Mouse (Mus musculus) lung, postnatal 0 days (tissue): ENCODE results near the gene Ms4a14. TPM values are rescaled to one million over a fixed set of nuclear protein-coding genes. Genes with fewer than 3 reads are reported as not detected.
"Not testable (repeated sequence)": the region's sequence is repeated elsewhere in the genome, so short reads cannot be mapped to it uniquely, and the experiment has no call there.

ENCODE experiments used
- ATAC-seq: fragments of 200-750 bp; cut with Nextera tagmentation; 2 replicates; pipeline ENCODE4 v1.8.0; 2017; ENCODE audit warnings: moderate library complexity
- DNase-seq: peaks from one replicate; pipeline ENCODE4 v3.0.0-alpha.2; 2016; ENCODE audit warnings: low spot score
- H3K27ac ChIP-seq: fragments of 300-500 bp; sonication (generic); 2 replicates; pipeline ENCODE4 v1.5.1; 2014; ENCODE audit warnings: antibody characterized with exemption, mild to moderate bottlenecking, low read length, mixed read lengths
- H3K27me3 ChIP-seq: fragments of 300-500 bp; sonication (generic); replicated peaks from 2 replicates; pipeline ENCODE4 v1.6.1; 2014; ENCODE audit warnings: low read length, mixed read lengths; ENCODE audit not compliant: insufficient read depth
- H3K36me3 ChIP-seq: fragments of 300-500 bp; sonication (generic); 2 replicates; pipeline ENCODE4 v1.6.1; 2014; ENCODE audit warnings: low read length, mixed read lengths; ENCODE audit not compliant: insufficient read depth
- H3K4me1 ChIP-seq: fragments of 300-500 bp; sonication (generic); 2 replicates; pipeline ENCODE4 v1.6.1; 2014; ENCODE audit warnings: antibody characterized with exemption, low read depth, low read length, mixed read lengths; ENCODE audit not compliant: insufficient read depth
- H3K4me2 ChIP-seq: fragments of 300-500 bp; sonication (generic); replicated peaks from 2 replicates; pipeline ENCODE4 v1.6.1; 2014; ENCODE audit warnings: low read depth, mild to moderate bottlenecking, low read length, moderate library complexity, mixed read lengths
- H3K4me3 ChIP-seq: fragments of 300-500 bp; sonication (generic); 2 replicates; pipeline ENCODE4 v1.5.1; 2014; ENCODE audit warnings: low read depth, low read length
- H3K9ac ChIP-seq: fragments of 300-500 bp; sonication (generic); replicated peaks from 2 replicates; pipeline ENCODE4 v1.6.1; 2014; ENCODE audit warnings: low read depth, mild to moderate bottlenecking
- H3K9me3 ChIP-seq: fragments of 300-500 bp; sonication (generic); 2 replicates; pipeline ENCODE4 v1.6.1; 2016; ENCODE audit warnings: low read length, mixed read lengths
- CTCF ChIP-seq: IDR thresholded peaks from 2 replicates; pipeline ENCODE4 v1.5.1; 2016; ENCODE audit warnings: antibody characterized with exemption, mild to moderate bottlenecking
- EP300 ChIP-seq: IDR thresholded peaks from 2 replicates; pipeline ENCODE4 v1.6.1; 2016; ENCODE audit warnings: antibody characterized with exemption, mild to moderate bottlenecking, control low read depth
- WGBS: fragments of 180-500 bp; shearing (Covaris S2); extraction: QIAGEN DNeasy Blood & Tissue Kit; methylation state at CpG from one replicate; pipeline ENCODE4 v1.1.7; 2014; 5-methylcytosine and 5-hydroxymethylcytosine counted together
- polyA plus RNA-seq: library from polyadenylated mRNA; unstranded; fragments of >200 nt; fragmentation: Nextera tagmentation; extraction: Ambion mirVana; gene quantifications from 2 replicates; pipeline ENCODE4 v1.2.1, GENCODE M21; 2015

The Ms4a14 gene
- polyA plus RNA-seq, 1 experiment from 2014 or later = 0.07 TPM

DNA sequence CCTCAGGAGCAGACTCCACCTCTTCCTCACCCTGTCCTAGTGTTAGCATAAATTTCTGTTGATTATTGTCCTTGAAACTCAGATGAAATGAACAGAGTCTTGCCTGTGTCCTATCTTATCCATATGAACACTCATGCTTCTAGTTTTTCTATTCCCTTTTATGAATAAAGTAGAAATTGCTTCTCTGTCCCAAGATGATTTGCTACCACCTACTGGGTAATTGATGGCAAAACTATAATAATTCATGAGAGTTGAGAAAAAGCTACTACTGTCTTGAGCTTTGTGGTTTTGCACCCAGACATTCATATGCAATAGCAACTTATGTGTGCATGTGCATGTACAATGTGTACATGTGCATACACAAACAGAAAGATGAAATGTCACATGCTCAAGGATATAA, 29.7 kb upstream of the Ms4a14 start:
- Histone ChIP-seq H3K36me3 (no peaks in the 10 kb centered on the region), H3K4me3 (no peak overlapping the region), H3K9me3 (no peaks in the 10 kb centered on the region), H3K4me1 (no peaks in the 10 kb centered on the region), H3K4me2 (no peak overlapping the region), H3K27ac (no peak overlapping the region), H3K27me3 (no peaks in the 10 kb centered on the region), H3K9ac (no peak overlapping the region)
- ATAC-seq (no peak), DNase-seq (peak; percentile 6)
- 0 out of 2 replicates have a peak, but pooled peaks have one; percentile 10 for TF ChIP-seq CTCF
- no peak for TF ChIP-seq EP300

DNA sequence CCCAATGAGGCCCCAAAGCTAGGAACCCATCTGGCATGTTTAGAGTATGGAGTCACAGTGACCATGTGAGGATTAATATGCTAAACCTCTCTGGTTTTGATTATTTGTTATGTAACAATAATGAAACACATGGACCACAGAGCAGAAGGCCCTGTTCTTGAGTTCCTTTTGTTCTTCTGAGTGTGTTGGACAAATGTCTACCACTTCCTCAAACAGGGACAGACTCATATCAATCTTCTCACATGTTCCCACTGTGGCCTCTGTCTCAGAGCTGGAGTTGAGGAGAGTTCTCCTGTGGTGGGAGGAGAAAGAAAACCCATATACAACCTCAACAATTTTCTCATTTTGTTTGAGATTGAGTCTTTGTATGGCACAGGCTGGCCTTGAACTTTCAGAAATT, 28.9 kb upstream of the Ms4a14 start:
- ATAC-seq (no peak), DNase-seq (no peak)
- TF ChIP-seq EP300 (no peak), CTCF (no peak)
- H3K27ac ChIP-seq = no peak overlapping the region
- no peak overlapping the region for H3K4me2 ChIP-seq
- no peak overlapping the region for H3K4me3 ChIP-seq
- H3K27me3 ChIP-seq = no peaks in the 10 kb centered on the region
- H3K9ac ChIP-seq = no peak overlapping the region
- no peaks in the 10 kb centered on the region for H3K9me3 ChIP-seq
- H3K4me1 ChIP-seq = no peaks in the 10 kb centered on the region
- H3K36me3 ChIP-seq = no peaks in the 10 kb centered on the region

DNA sequence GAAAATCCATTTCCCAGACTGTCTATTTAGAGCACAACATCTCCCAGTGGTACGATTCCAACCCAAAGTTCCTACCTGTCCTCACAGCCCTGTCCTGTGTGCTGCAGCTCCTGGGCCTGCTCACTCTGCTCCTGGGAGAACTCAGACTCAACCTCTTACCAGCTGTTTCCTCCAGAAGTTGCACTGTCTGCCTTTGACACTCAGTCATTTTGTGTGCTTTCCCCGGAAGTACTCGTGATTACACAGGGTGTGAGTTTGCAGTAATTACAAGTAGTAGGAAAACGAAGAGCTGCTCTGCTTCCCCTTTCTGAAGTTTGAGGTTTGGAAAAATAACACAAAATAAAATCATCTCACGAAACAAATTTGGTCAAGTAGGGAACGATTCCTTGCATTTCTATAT, 21.7 kb upstream of the Ms4a14 start, which contains the start of gene Ms4a7:
Ms4a7 (minus strand) TSS at position 215 of the 400 bp plus-strand sequence.
- H3K4me3 ChIP-seq = no peak within 1 kb of the TSS
- H3K27ac ChIP-seq = no peak within 1 kb of the TSS
- no peaks in the 10 kb centered on the region for H3K4me1 ChIP-seq
- no peak for TF ChIP-seq CTCF
- TF ChIP-seq EP300 = no peak
- no peak within 1 kb of the TSS for H3K9ac ChIP-seq
- DNase-seq (peak; percentile 24), ATAC-seq (no peak)
- 68% methylated on average over 6 of the region's 6 CpGs for WGBS
- no peaks in the 10 kb centered on the region for H3K36me3 ChIP-seq
- no peak within 1 kb of the TSS for H3K4me2 ChIP-seq
- H3K27me3 ChIP-seq = no peaks in the 10 kb centered on the region
- H3K9me3 ChIP-seq = no peaks in the 10 kb centered on the region

- 57% methylated on average over 1 of the region's 1 CpGs for WGBS
- Histone ChIP-seq H3K36me3 (no peaks in the 10 kb centered on the region), H3K4me1 (no peaks in the 10 kb centered on the region), H3K9ac (no peak overlapping the region), H3K9me3 (no peaks in the 10 kb centered on the region), H3K4me2 (no peak overlapping the region), H3K4me3 (no peak overlapping the region), H3K27me3 (no peaks in the 10 kb centered on the region), H3K27ac (no peak overlapping the region)
- no peak for ATAC-seq
- peak; percentile 6 for DNase-seq
- TF ChIP-seq EP300 = no peak
- TF ChIP-seq CTCF = no peak
Observed at GRCm38 (mm10) chr19:11321123-11321522, 6.9 kb upstream of the Ms4a14 start.

- ATAC-seq = no peak
Observed at GRCm38 (mm10) chr19:11316786-11317185, 2.5 kb upstream of the Ms4a14 start.

GRCm38 (mm10) chr19:11308888-11309287, 5.4 kb downstream of the Ms4a14 start:
- Histone ChIP-seq H3K27ac (no peak overlapping the region), H3K36me3 (no peaks in the 10 kb centered on the region), H3K4me1 (no peaks in the 10 kb centered on the region), H3K27me3 (no peaks in the 10 kb centered on the region), H3K4me3 (no peak overlapping the region), H3K4me2 (no peak overlapping the region), H3K9ac (no peak overlapping the region), H3K9me3 (no peaks in the 10 kb centered on the region)
- no peak for TF ChIP-seq EP300
- no peak for TF ChIP-seq CTCF
- ATAC-seq (no peak), DNase-seq (no peak)

More at GRCm38 (mm10) chr19:11316786-11317185, 2.5 kb upstream of the Ms4a14 start:
- no peaks in the 10 kb centered on the region for H3K4me1 ChIP-seq
- no peak for DNase-seq
- no peak overlapping the region for H3K4me2 ChIP-seq
- H3K27ac ChIP-seq = no peak overlapping the region
- H3K4me3 ChIP-seq = no peak overlapping the region
- H3K9ac ChIP-seq = no peak overlapping the region
- WGBS = 82% methylated on average over 4 of the region's 4 CpGs
- no peaks in the 10 kb centered on the region for H3K9me3 ChIP-seq
- TF ChIP-seq EP300 (no peak), CTCF (no peak)
- no peaks in the 10 kb centered on the region for H3K36me3 ChIP-seq
- H3K27me3 ChIP-seq = no peaks in the 10 kb centered on the region

GRCm38 (mm10) chr19:11299529-11299928, 14.7 kb downstream of the Ms4a14 start:
- not testable (repeated sequence) for H3K27ac ChIP-seq, ATAC-seq, H3K9ac ChIP-seq, H3K27me3 ChIP-seq, H3K4me1 ChIP-seq, H3K36me3 ChIP-seq, H3K4me2 ChIP-seq, H3K4me3 ChIP-seq, DNase-seq, H3K9me3 ChIP-seq
- WGBS = 55% methylated on average over 4 of the region's 4 CpGs
